Mouse (Mus musculus) spleen, adult 2 months (tissue): ENCODE results near the gene Irf2bp1. TPM values are rescaled to one million over a fixed set of nuclear protein-coding genes. Genes with fewer than 3 reads are reported as not detected.

Source experiments
- DNase-seq, 2 experiments: peaks; one replicate each; pipeline versions ENCODE4 v3.0.0 to v3.0.0-alpha.2; 2012 to 2021; ENCODE audit warnings: low spot score in 2 of 2, low read depth in 1 of 2
- H3K27ac ChIP-seq: fragments of 200-500 bp; 2 replicates; pipeline ENCODE4 v1.5.1; 2012; ENCODE audit warnings: low read length, inconsistent platforms; ENCODE audit not compliant: insufficient read depth
- H3K27me3 ChIP-seq: fragments of 200-500 bp; 2 replicates; pipeline ENCODE4 v1.6.1; 2012; ENCODE audit warnings: mild to moderate bottlenecking, moderate library complexity, low read length, inconsistent platforms; ENCODE audit not compliant: control insufficient read depth, insufficient read depth
- H3K36me3 ChIP-seq: fragments of 200-500 bp; 2 replicates; pipeline ENCODE4 v1.6.1; 2012; ENCODE audit warnings: mild to moderate bottlenecking, low read length, inconsistent platforms; ENCODE audit not compliant: control insufficient read depth, insufficient read depth
- H3K4me1 ChIP-seq: fragments of 200-500 bp; 2 replicates; pipeline ENCODE4 v1.6.1; 2011; ENCODE audit warnings: inconsistent platforms; ENCODE audit not compliant: control insufficient read depth, insufficient read depth, insufficient read length
- H3K4me3 ChIP-seq: fragments of 200-500 bp; 2 replicates; pipeline ENCODE4 v1.5.1; 2011; ENCODE audit warnings: mild to moderate bottlenecking, inconsistent platforms; ENCODE audit not compliant: insufficient read depth, insufficient read length; ENCODE audit errors: extremely low read depth
- CTCF ChIP-seq: fragments of 200-500 bp; IDR thresholded peaks from 2 replicates; pipeline ENCODE4 v1.5.1; 2011; ENCODE audit warnings: mild to moderate bottlenecking, inconsistent platforms; ENCODE audit not compliant: insufficient read depth, insufficient read length, insufficient replicate concordance; ENCODE audit errors: extremely low read depth
- POLR2A ChIP-seq: fragments of 200-500 bp; IDR thresholded peaks from 2 replicates; pipeline ENCODE4 v1.6.1; 2011; ENCODE audit warnings: low read depth, low read length, inconsistent platforms
- WGBS: fragments of 180-500 bp; shearing (Covaris S2); methylation state at CpG from one replicate; pipeline ENCODE4 v1.1.7; 2018; 5-methylcytosine and 5-hydroxymethylcytosine counted together
- polyA plus RNA-seq: library from polyadenylated mRNA; depleted of rRNA; stranded (reverse); fragments of >200 nt; gene quantifications from 2 replicates; pipeline ENCODE4 v1.2.3, GENCODE M21; 2012

The Irf2bp1 gene
- polyA plus RNA-seq, 1 experiment = 23.8 TPM

GRCm38 (mm10) chr7:18963294-18963843, 40.5 kb upstream of the Irf2bp1 start:
- TF ChIP-seq POLR2A (no peak), CTCF (no peak)
- no peak overlapping the region for H3K27ac ChIP-seq
- H3K36me3 ChIP-seq = no peaks in the 10 kb centered on the region
- no peak overlapping the region for H3K4me3 ChIP-seq
- peaks cover 15% of the 10 kb centered on the region for H3K27me3 ChIP-seq
- 8% methylated on average over 19 of the region's 19 CpGs for WGBS
- 0 out of 2 replicates have a peak, but pooled peaks cover under 1% of the 10 kb centered on the region for H3K4me1 ChIP-seq
- no peak for DNase-seq

GRCm38 (mm10) chr7:18965312-18965711, 38.5 kb upstream of the Irf2bp1 start:
- Histone ChIP-seq H3K36me3 (no peaks in the 10 kb centered on the region), H3K4me1 (no peaks in the 10 kb centered on the region), H3K27ac (no peak overlapping the region), H3K4me3 (no peak overlapping the region), H3K27me3 (peaks cover 12% of the 10 kb centered on the region)
- 80% methylated on average over 5 of the region's 5 CpGs for WGBS
- TF ChIP-seq CTCF = no peak
- TF ChIP-seq POLR2A = no peak
- no peak for DNase-seq

- H3K27ac ChIP-seq = no peak overlapping the region
- no peaks in the 10 kb centered on the region for H3K36me3 ChIP-seq
- no peak for DNase-seq
- no peaks in the 10 kb centered on the region for H3K4me1 ChIP-seq
- no peak for TF ChIP-seq CTCF
- TF ChIP-seq POLR2A = no peak
- H3K27me3 ChIP-seq = peaks cover 7% of the 10 kb centered on the region
- H3K4me3 ChIP-seq = no peak overlapping the region
- WGBS = 21% methylated on average over 8 of the region's 8 CpGs
These were observed 36.2 kb upstream of the Irf2bp1 start for GRCm38 (mm10) chr7:18967603-18968002.

- no peak overlapping the region for H3K4me3 ChIP-seq
- DNase-seq = no peak
- H3K27me3 ChIP-seq = no peaks in the 10 kb centered on the region
- H3K36me3 ChIP-seq = no peaks in the 10 kb centered on the region
- H3K27ac ChIP-seq = no peak overlapping the region
- WGBS = 93% methylated on average over 3 of the region's 3 CpGs
- TF ChIP-seq POLR2A = no peak
- TF ChIP-seq CTCF = no peak
- no peaks in the 10 kb centered on the region for H3K4me1 ChIP-seq
These were observed 32.9 kb upstream of the Irf2bp1 start for GRCm38 (mm10) chr7:18970956-18971355.

- 93% methylated on average over 9 of the region's 9 CpGs for WGBS
- Histone ChIP-seq H3K4me3 (no peak overlapping the region), H3K4me1 (no peaks in the 10 kb centered on the region), H3K36me3 (no peaks in the 10 kb centered on the region), H3K27ac (no peak overlapping the region), H3K27me3 (no peaks in the 10 kb centered on the region)
- no peak for TF ChIP-seq POLR2A
- no peak for TF ChIP-seq CTCF
- DNase-seq = no peak
These were observed 25.5 kb upstream of the Irf2bp1 start for GRCm38 (mm10) chr7:18978381-18978780.

GRCm38 (mm10) chr7:18986503-18986902, 17.3 kb upstream of the Irf2bp1 start:
- Histone ChIP-seq H3K36me3 (no peaks in the 10 kb centered on the region), H3K27me3 (peaks cover 1% of the 10 kb centered on the region; the same call in 1 of the 2 replicates), H3K4me3 (no peak overlapping the region), H3K27ac (no peak overlapping the region), H3K4me1 (peaks cover 1% of the 10 kb centered on the region; the same call in 1 of the 2 replicates)
- TF ChIP-seq CTCF (no peak), POLR2A (no peak)
- 70% methylated on average over 2 of the region's 2 CpGs for WGBS
- DNase-seq = no peak

GRCm38 (mm10) chr7:18987100-18987499, 16.7 kb upstream of the Irf2bp1 start, which contains the start of gene Nanos2:
TSS of gene Nanos2 (plus strand) at chr7:18987400.
- H3K4me3 ChIP-seq = no peak within 1 kb of the TSS
- H3K27me3 ChIP-seq = peaks cover 6% of the 10 kb centered on the region
- no peak for TF ChIP-seq POLR2A
- no peak for TF ChIP-seq CTCF
- WGBS = 36% methylated on average over 2 of the region's 2 CpGs
- H3K27ac ChIP-seq = no peak within 1 kb of the TSS
- no peak for DNase-seq
- H3K4me1 ChIP-seq = peaks cover 7% of the 10 kb centered on the region
- H3K36me3 ChIP-seq = no peaks in the 10 kb centered on the region
